Mouse (Mus musculus): ENCODE results near the gene Prpf3.
"Not testable (repeated sequence)": the region's sequence is repeated elsewhere in the genome, so short reads cannot be mapped to it uniquely, and the experiment has no call there.

Gene Prpf3

GRCm38 (mm10) chr3:95818571-95819288 lies 37.0 kb downstream of the Prpf3 start, which contains the start of gene Rprd2:
Gene Rprd2 (minus strand): TSS chr3:95818863.
- DNase-seq: peak; percentile 71 to 82

GRCm38 (mm10) chr3:95818026-95818511 lies 37.6 kb downstream of the Prpf3 start:
- peak; percentile 70 to 77 for DNase-seq

- no peak for DNase-seq
Observed at GRCm38 (mm10) chr3:95816681-95817080, 39.0 kb downstream of the Prpf3 start.

- no peak for DNase-seq
Observed at GRCm38 (mm10) chr3:95808384-95808783, 47.3 kb downstream of the Prpf3 start.

GRCm38 (mm10) chr3:95807630-95808029 lies 48.1 kb downstream of the Prpf3 start:
- DNase-seq: not testable (repeated sequence)

- DNase-seq: no peak
Observed at GRCm38 (mm10) chr3:95806677-95807076, 49.0 kb downstream of the Prpf3 start.

- no peak for DNase-seq
Observed at GRCm38 (mm10) chr3:95803851-95804250, 51.8 kb downstream of the Prpf3 start.

GRCm38 (mm10) chr3:95798756-95799155 lies 56.9 kb downstream of the Prpf3 start:
- DNase-seq: no peak

GRCm38 (mm10) chr3:95794299-95794698 lies 61.4 kb downstream of the Prpf3 start:
- no peak for DNase-seq

GRCm38 (mm10) chr3:95793662-95794061 lies 62.0 kb downstream of the Prpf3 start:
- no peak for DNase-seq

- DNase-seq: no peak
Observed at GRCm38 (mm10) chr3:95785501-95785900, 70.2 kb downstream of the Prpf3 start.
